Mouse (Mus musculus) left cerebral cortex, postnatal 10 days (tissue): ENCODE data around the gene Gm11985. TPM values are rescaled to one million over a fixed set of nuclear protein-coding genes. Genes with fewer than 3 reads are reported as not detected.
A peak's percentile ranks its signal among the peaks of the same experiment; 100 is the strongest.

Experiments
- DNase-seq, 2 experiments: peaks; one replicate each; pipeline ENCODE4 v3.0.0; 2021 to 2022; ENCODE audit warnings: low spot score in 2 of 2, mixed read lengths in 1 of 2; ENCODE audit errors: extremely low spot score in 1 of 2
- intact Hi-C: fragments of 180-260 bp; cut with DNase I; formaldehyde crosslinking; loops from one replicate; pipeline ENCODE4 v1.15.1; 2025
- total RNA-seq, 2 experiments: library from RNA; stranded (reverse); gene quantifications; 2 replicates each; pipeline ENCODE4 v1.2.3; 2021

Gm11985 gene
- total RNA-seq, 2 experiments from 2014 or later, result not detected

GRCm38 (mm10) chr11:7210343-7210742 is 22.0 kb upstream of the Gm11985 start:
- intact Hi-C loops, result loop anchor here (2.0 to 10.0 kb wide), 5 partner anchors 357 to 1194 kb away; no protein-coding TSS in a partner anchor
- peak; percentile 59 to 81 for DNase-seq

- intact Hi-C loops, result no loop called here
- no peak for DNase-seq
Measured at GRCm38 (mm10) chr11:7203846-7204245, 15.5 kb upstream of the Gm11985 start.

GRCm38 (mm10) chr11:7202206-7202605 is 13.8 kb upstream of the Gm11985 start:
- no peak for DNase-seq
- intact Hi-C loops, result no loop called here

GRCm38 (mm10) chr11:7200393-7200783 is 12.0 kb upstream of the Gm11985 start:
- DNase-seq, result no peak
- intact Hi-C loops, result no loop called here

GRCm38 (mm10) chr11:7199736-7200392 is 11.5 kb upstream of the Gm11985 start:
- intact Hi-C loops, result loop anchor here (5.0 kb wide), 1 partner anchor 543 kb away; the partner anchor contains the start of gene Ramp3
- peak in 1 of 2 experiments; percentile 61 for DNase-seq

GRCm38 (mm10) chr11:7198481-7199256 is 10.3 kb upstream of the Gm11985 start:
- intact Hi-C loops, result loop anchor here (5.0 kb wide), 1 partner anchor 541 kb away; the partner anchor contains the start of gene Ramp3
- no peak for DNase-seq

GRCm38 (mm10) chr11:7198006-7198405 is 9.6 kb upstream of the Gm11985 start:
- intact Hi-C loops, result loop anchor here (5.0 kb wide), 1 partner anchor 541 kb away; the partner anchor contains the start of gene Ramp3
- no peak for DNase-seq

- DNase-seq, result no peak
- intact Hi-C loops, result loop anchor here (5.0 kb wide), 1 partner anchor 540 kb away; the partner anchor contains the start of gene Ramp3
Measured at GRCm38 (mm10) chr11:7197491-7197941, 9.1 kb upstream of the Gm11985 start, which contains the start of gene Igfbp1. Gene Igfbp1, plus strand, starts transcription at chr11:7197782.

GRCm38 (mm10) chr11:7195312-7195685 is 6.9 kb upstream of the Gm11985 start:
- intact Hi-C loops, result loop anchor here (5.0 kb wide), 1 partner anchor 538 kb away; the partner anchor contains the start of gene Ramp3
- no peak for DNase-seq

- no peak for DNase-seq
- intact Hi-C loops, result loop anchor here (5.0 kb wide), 1 partner anchor 537 kb away; the partner anchor contains the start of gene Ramp3
Measured at GRCm38 (mm10) chr11:7194432-7195311, 6.3 kb upstream of the Gm11985 start.

GRCm38 (mm10) chr11:7193134-7193533 is 4.8 kb upstream of the Gm11985 start:
- intact Hi-C loops, result no loop called here
- no peak for DNase-seq

GRCm38 (mm10) chr11:7192710-7193109 is 4.3 kb upstream of the Gm11985 start:
- intact Hi-C loops, result no loop called here
- no peak for DNase-seq

- intact Hi-C loops, result no loop called here
- DNase-seq, result no peak
Measured at GRCm38 (mm10) chr11:7187472-7187871, 897 bp downstream of the Gm11985 start.

- no peak for DNase-seq
- intact Hi-C loops, result no loop called here
Measured at GRCm38 (mm10) chr11:7184420-7184819, 3.9 kb downstream of the Gm11985 start.

GRCm38 (mm10) chr11:7182409-7183042 is 5.8 kb downstream of the Gm11985 start:
- DNase-seq, result no peak
- intact Hi-C loops, result no loop called here

- intact Hi-C loops, result no loop called here
- no peak for DNase-seq
Measured at GRCm38 (mm10) chr11:7179276-7179675, 9.1 kb downstream of the Gm11985 start.

GRCm38 (mm10) chr11:7178724-7179123 is 9.6 kb downstream of the Gm11985 start:
- intact Hi-C loops, result no loop called here
- no peak for DNase-seq

GRCm38 (mm10) chr11:7173664-7174063 is 14.7 kb downstream of the Gm11985 start:
- DNase-seq, result no peak
- intact Hi-C loops, result no loop called here
